Mouse (Mus musculus) cerebellum, postnatal 25 days (tissue): ENCODE measurements at regions not wholly inside any gene's neighbourhood (a gene's known extent, or its start where the extent isn't known, plus 50 kb on each side); places are given as distances from the start of the nearest gene placed in this dataset.

ENCODE experiments used
- DNase-seq, 2 experiments: peaks; one replicate each; pipeline ENCODE4 v3.0.0; 2021; ENCODE audit warnings: mixed read lengths in 2 of 2

DNA sequence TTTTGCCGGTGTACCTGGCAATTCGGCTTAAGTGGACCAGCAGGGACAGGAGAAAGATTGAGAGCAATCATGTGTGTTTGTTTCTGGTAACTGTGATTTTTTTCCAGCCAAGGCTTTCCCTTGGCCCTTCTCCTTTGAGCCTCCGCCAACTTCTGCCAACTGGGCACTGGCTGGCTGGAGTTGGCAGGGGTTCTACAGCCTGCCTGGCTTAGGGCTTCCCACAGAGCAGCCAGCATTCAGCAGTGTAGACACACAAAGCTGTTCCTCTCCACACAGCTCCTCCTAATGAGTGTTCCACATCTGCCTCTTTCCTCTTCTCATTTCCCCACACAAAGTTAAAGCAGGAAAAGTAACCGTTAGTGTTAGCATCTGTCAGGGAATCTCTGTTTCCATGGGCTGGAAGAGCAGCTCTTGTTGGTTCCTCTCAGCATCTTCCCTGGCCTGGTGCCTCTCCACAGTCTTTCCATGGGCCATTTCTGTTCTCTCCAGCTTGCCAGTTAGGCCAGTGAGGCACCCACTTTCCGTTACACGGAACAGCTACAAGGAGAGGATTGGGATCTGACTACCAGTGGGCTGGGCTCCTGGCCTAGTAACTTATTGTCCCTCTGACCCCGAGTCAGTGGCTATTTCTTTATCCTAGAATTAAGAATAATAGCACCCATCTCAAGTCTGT lies 68.0 kb upstream of the Rbm24 start:
- peak; percentile 94 to 95 for DNase-seq

DNA sequence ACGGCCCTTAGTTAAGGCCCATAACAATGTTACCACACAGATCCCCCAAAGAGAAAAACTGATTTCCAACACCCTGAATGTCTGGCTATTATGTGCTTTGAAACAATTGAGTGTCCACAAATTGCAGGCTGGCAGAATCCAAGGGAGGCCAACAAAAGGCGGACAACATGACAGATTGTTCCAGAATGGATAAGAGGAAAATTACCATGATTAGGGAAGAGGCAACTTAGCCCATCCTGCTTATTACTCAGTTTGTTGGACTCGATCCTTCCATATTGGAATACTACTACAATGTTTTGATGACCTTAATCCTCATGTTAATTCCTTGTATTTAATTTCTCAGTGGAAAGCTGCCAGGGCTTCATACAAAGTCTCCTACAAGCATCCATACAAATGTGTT lies 62.9 kb upstream of the Rbm24 start:
- no peak for DNase-seq

DNA sequence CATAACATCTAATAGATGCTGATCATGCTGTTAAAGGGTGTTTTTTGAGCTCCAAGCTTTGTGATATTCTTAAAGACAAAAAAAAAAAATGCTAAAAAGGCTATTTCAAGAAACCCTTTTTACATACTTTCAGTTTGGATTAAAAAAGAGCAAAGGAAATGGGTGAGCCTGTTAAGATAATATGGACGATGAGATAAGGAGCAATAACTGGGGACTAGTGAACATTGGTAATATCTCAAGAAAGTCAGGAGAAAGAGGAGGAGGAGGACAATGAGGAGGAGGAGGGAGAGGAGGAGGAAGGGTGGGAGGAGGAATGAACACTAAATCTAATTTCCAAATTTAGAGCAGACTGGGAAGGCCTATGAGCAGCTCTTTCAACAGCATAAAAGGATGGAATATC lies 62.3 kb upstream of the Rbm24 start:
- DNase-seq, result no peak

DNA sequence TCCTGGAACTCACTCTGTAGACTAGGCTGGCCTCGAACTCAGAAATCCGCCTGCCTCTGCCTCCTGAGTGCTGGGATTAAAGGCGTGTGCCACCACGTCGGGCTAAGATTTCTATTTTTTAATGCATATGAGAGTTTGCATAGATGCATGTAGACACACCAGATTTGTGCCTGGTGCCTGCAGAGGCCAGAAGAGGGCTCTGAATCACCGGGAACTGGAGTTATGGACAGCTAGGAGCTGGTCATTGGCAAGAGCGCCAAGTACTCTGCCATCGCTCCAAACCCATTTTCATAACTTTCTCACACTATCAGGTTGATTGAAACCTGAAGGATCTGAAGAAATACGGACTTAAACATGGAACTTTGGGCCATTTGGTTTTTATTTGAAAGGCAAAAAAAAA lies 61.2 kb upstream of the Rbm24 start:
- no peak for DNase-seq

DNA sequence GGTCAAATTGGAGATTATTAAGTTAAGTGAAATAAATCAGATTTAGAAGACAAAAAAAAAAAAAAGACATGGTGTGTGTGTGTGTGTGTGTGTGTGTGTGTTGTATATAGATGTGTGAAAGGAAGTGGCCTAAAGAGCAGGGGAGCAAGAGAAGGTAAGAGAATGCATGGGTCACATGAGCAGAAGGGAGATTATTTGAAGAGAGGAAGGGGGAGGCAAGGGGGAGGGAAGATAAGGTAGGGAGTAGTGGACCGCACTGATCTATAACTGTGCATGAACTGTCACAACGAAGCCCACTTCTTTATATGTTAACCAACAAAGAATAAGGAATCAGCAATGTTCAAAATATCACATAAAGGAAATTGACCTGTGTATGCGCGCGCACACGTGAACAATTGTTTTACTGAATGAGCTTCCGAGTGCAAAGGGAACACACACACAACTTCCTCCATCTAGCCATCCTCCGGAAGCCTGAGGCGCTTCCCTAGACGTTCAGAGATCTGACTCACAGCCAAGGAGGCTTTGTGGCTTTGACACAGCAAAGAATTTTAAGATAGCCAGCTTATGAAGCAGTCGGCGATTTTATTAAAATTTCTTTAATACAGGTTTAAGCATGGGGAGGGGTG lies 57.6 kb upstream of the Rbm24 start:
- DNase-seq, result no peak

DNA sequence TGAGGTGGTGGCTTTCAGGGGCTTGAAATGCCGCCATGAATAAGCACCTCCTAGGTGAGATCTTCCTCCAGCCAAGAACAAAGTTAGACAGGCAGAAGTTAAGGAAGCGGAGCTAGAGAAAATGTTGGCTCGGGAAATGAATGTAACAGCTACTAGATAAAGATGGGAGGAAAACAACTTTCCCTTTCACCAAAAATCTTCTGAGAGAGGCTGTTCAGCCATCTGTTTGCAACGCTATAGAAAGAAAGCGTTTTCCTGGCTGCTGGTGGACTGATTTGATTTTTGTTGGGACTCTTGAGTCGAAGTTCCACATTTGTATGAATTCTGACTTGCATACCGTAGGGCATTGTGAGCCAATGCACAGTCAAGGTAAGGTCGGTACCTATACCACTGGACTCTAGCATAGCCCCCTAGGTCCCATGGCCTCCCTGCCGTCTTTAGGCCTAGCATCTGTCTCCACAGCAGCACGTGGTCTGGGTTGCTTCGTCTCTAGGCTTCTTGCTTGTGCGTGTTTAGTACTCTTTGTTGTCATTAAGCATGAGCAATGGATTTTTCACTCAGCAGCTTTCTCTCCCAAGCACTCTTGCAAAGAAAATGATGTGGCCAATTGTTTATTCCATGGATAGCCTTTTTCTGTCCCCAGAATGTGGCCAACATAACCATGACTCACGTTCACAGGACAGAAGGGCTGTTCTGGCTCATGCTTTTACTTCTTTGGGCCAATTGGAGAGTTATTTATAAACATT lies 54.6 kb upstream of the Rbm24 start:
- no peak for DNase-seq

DNA sequence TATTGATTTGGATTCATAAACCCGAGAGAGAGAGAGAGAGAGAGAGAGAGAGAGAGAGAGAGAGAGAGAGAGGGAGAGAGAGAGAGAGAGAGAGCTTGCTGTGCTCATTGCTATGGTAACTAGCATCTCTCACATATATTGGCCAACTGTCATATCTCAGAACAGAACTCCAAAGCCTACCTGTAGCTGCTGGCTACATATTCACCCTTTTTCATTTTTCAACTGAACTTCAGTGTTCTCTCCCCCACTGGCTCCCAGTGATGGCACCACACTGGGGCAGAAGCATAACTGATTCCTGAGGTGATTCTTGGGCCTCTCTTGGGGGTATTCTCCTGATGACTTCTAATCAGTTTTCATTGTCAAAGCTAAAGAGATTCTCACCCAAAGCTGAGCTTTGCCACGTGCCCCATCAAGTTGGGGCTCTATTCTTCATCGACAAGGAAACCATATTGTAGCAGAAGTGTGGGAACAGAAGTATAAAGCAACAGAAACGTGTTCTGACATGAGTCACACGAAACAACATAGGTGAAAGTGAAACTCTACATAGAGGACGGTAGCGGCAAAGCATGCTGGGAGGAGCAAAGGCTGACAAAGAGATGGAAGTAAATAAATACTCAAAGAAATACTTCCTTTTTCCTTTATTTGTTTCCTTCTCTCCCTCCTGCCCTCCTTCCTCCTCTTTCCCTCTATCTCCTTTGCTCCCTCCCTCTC lies 53.9 kb upstream of the Rbm24 start:
- no peak for DNase-seq

DNA sequence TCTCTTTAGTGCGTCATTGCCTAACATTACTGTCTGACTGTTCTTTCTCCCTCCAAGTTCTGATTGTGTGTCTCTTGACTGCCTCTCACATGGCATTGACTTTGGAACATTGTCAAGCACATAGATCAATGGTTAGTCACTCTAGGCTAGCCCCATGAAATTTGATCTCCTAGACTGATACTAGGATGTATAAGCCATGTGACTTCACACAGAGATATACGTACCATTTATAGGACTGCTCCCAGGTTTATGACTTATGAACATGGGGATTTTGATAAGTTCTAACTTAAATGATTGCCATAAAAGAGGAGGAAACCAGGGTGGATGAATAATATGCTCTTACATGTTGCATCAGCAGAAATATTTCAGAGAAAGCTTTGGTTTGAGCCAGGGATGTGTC lies 52.9 kb upstream of the Rbm24 start:
- no peak for DNase-seq
